Mouse (Mus musculus): ENCODE measurements at regions not wholly inside any gene's neighbourhood (a gene's known extent, or its start where the extent isn't known, plus 50 kb on each side); places are given as distances from the start of the nearest gene placed in this dataset.

GRCm38 (mm10) chr10:105704472-105705235 lies 130.4 kb upstream of the Tmtc2 start:
- DNase-seq (ENCODE audit: low spot score), result no peak

GRCm38 (mm10) chr10:105693131-105693530 lies 118.9 kb upstream of the Tmtc2 start:
- DNase-seq (ENCODE audit: low spot score), result no peak

DNA sequence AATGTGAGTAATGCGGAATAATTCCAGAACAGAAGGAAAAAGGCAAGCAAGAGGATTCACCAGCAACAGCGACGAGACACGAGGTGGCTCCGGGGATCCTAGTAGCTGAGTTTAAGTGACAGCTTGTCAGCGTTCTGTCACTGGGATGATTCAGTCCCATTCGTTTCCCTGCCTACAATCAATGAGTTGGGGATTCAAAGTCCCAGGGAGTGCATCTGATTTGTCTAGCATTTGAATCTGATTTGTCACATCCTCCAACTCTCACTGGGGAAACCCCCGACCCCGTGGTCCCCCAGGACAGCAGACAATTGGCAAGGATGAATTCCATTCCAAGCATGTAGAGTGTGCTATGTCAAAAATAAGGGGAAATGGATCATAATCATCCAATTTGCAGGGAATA lies 115.1 kb upstream of the Tmtc2 start:
- DNase-seq (ENCODE audit: low spot score), result no peak

DNA sequence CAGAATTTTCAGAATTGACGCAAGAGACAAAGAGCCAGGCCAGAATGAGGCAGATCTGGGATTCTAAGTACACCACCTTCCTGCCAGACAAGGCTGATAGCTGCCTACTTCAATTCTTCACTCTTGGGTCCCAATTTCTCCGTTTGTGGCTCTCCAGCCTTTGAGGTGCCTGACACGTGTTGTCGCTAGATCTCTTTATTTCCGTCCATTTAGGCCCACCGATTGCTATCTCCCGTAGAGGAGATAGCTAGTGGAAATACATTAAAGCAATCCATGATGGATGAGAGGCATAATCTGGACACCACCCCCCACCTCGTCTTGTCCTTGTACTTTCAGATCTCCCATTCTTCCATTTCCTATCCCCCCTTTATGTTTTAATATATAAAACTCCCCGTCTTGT lies 114.6 kb upstream of the Tmtc2 start:
- no peak for DNase-seq (ENCODE audit: low spot score)

DNA sequence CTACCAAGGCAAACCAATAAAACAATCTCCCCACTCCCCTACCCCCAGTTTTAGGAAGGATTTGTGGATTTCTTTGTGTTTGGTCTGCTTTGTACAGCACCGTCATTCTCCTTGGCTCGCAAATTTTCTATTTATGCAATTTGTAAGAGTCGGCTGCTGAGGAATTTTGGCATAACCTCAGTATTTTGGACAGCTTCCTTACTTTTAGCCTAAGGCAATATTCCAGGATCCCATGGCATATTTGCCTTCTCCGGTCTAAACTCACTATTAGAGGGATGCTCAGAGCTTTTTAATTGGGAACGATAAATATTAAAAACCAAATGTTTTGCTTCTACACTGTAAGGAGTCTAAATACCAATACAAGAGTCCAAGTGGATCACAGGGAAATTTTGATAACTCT lies 112.6 kb upstream of the Tmtc2 start:
- peak; percentile 3 for DNase-seq (ENCODE audit: low spot score)

DNA sequence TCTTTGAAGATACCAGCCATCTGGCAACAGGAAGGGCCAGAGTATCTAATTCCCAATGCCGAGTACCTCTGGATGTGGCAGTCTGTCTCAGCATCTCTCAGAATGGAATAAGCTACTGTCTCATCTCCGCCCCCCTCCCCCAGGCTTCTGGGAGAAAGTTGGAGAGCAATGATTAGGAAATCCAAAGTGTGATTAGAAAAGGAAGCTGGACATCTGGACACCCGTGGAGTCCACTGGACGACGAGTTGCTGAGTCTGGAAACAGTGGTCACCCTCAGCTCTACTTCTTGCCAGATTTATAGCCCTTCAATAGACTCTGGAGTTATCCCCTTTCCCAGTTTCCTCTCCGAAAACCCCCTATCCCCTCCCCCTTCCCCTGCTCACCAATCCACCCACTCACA lies 105.3 kb upstream of the Tmtc2 start:
- DNase-seq (ENCODE audit: low spot score), result no peak

DNA sequence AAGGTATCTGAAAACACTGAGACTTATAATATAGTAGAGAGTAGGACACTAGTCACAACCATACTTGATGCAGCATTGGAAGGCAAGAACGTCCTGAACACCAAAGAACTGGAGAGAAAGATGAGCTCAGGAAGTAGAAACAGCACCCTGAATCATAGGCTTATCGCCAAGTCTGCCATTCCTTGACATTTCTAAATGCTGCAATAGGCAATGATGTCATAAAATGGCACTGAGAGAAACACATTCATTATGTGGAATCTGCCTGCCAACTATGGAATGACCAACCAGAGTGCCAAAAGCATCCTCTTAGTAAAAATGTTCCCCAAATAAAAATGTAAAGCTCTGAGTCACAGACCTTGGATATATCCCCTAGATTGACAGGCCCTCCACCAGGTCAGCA lies 92.7 kb upstream of the Tmtc2 start:
- DNase-seq (ENCODE audit: low spot score), result no peak

DNA sequence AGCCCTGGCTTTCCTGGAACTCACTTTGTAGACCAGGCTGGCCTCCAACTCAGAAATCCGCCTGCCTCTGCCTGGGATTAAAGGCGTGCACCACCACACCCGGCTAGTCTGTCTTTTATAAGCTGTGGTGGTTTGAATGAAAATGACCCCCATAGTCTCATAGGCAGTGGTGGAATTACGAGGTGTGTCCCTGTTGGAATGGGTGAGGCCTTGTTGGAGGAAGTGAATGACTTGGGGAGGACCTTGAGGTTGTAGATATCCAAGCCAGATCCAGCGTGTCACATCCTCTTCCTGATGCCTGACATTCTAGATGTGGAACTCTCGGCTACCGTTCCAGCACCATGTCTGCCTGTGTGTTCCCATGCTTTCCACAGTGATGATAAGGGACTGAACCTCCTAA lies 86.5 kb upstream of the Tmtc2 start:
- DNase-seq (ENCODE audit: low spot score), result no peak

DNA sequence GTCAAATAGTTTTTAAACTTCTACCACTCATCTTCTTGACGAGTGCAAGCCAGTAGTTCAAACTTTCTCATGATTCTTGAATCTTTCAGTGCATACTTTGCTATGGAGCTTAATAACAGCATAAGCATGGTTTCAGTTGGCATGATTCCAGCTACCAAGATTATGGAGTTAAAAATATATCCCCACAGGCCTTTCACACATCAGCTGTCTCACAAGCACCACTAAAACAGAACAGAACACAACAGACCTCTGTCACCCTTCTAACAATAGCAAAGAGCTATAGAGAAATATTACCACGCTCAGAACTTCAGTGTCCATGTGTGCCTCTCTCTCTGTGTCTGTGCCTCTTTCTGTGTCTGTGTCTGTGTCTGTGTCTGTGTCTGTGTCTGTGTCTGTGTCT lies 82.5 kb upstream of the Tmtc2 start:
- DNase-seq (ENCODE audit: low spot score), result no peak

DNA sequence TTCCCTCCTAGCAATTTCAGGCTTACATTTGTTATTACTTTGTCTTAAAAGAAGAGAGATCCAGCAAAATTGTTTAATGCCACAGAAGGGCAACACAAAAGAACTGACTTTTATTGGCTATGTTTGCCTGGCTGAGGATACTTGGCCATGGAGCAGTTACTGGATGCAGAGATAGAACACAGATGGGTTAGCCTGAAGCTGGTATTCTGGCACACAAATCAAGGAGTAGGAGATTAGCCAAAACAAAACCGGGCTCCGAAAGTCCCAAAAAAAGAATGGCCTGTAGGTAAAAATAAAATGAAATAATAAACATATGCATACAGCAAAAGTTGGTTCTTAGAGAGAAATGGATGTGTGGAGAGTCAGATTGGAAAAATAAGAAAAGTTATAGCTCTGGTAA lies 78.2 kb upstream of the Tmtc2 start:
- no peak for DNase-seq (ENCODE audit: low spot score)

GRCm38 (mm10) chr10:105639011-105639451 lies 64.8 kb upstream of the Tmtc2 start:
- no peak for DNase-seq (ENCODE audit: low spot score)

GRCm38 (mm10) chr10:105638500-105638899 lies 64.2 kb upstream of the Tmtc2 start:
- DNase-seq (ENCODE audit: low spot score), result no peak

DNA sequence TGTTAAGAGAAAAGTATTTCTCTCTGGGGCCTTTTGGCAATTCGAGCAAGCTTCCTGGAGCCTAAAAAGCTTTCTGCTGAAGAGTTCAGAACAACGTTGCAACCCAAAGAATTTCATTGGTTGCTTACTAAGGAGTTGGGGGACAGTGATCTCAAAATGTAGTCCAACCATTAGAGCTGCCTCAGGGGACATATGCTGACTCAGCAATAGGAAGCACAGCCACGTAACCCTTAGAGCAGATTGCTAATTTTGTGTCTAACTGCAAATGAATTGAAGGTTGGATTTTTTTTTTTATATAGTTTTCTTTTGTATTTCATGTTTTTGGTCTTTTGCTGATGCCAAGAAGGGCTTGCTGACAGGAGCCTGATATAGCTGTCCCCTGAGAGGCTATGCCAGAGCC lies 52.6 kb upstream of the Tmtc2 start:
- DNase-seq (ENCODE audit: low spot score), result no peak

DNA sequence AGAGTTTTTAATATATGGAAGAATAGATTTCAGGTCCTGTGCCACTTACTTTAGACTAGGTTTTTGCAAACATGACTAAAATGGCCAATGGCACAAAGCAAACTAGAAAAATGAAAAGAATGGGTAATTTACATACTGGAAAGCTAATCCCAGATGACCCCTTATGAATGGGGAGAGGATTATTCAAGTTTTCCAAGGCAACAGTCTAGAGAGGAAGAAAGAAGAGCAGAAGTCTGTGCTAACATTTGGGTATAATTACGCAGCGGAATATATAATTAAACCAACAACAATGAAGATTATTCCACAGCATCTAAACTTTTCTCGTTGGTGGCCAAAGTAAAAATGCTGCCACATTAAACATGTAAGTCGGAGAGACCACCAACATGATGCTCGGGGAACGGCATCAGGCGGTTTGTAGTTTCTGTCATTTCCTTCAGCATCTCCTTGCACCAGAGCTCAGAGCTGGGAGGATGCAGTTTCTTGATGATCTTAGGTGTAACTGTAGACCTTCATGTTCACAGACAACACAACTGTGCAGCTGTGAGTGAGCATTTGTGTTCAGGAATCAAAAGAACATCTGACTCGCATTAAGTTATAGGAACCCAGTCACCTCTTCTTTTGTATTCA lies 51.2 kb upstream of the Tmtc2 start:
- no peak for DNase-seq (ENCODE audit: low spot score)

Data from urinary bladder, postnatal 14 days (tissue).